Mouse (Mus musculus) lung, adult 2 months (tissue): ENCODE measurements around the gene Fkbp2.

Source experiments
- CTCF ChIP-seq: fragments of 200-500 bp; IDR thresholded peaks from 2 replicates; pipeline ENCODE4 v1.5.1; 2011; ENCODE audit warnings: mild to moderate bottlenecking, low read length, control low read depth; ENCODE audit not compliant: insufficient read depth
- POLR2A ChIP-seq: fragments of 200-500 bp; IDR thresholded peaks from 2 replicates; pipeline ENCODE4 v1.6.1; 2011; ENCODE audit warnings: low read depth, mild to moderate bottlenecking, control low read depth, low read length, borderline replicate concordance; ENCODE audit errors: extremely low read depth

GRCm38 (mm10) chr19:6987904-6988285, 7.6 kb upstream of the Fkbp2 start:
- TF ChIP-seq CTCF (no peak), POLR2A (no peak)
